8 mouse cellular contexts compared by ENCODE assay signal in genomic region chr4:43493186-43493845, GRCm38 (mm10). TPM values are rescaled to one million over a fixed set of nuclear protein-coding genes. Genes with fewer than 3 reads are reported as not detected.
DNase-seq lines count a peak whose midpoint lies in the region; ATAC-seq lines count a peak whose summit lies in the region.

No protein-coding gene starts in this region.

- H3K27ac ChIP-seq in hindbrain, embryonic 14.5 days = peak overlapping the region; percentile 90

- H3K4me3 ChIP-seq in hindbrain, embryonic 14.5 days (replicated peaks; ENCODE audit: low read length) = peak overlapping the region; percentile 56

- H3K4me1 ChIP-seq in hindbrain, embryonic 14.5 days (replicated peaks; ENCODE audit: control insufficient read depth, insufficient read depth, low read length) = peaks cover 18% of the 10 kb centered on the region

- under 1% methylated on average over 47 of the region's 47 CpGs for WGBS in hindbrain, embryonic 14.5 days

- peaks cover 5% of the 10 kb centered on the region; the same call in 1 of the 2 replicates for H3K36me3 ChIP-seq in hindbrain, embryonic 14.5 days (replicated peaks; ENCODE audit: control insufficient read depth, insufficient read depth)

- no peaks in the 10 kb centered on the region for H3K27me3 ChIP-seq in hindbrain, embryonic 14.5 days (ENCODE audit: control insufficient read depth, insufficient read depth, low read length)

- peak; percentile 91 for ATAC-seq in hindbrain, embryonic 14.5 days (ENCODE audit: low FRiP score)

- peak; percentile 97 for DNase-seq in T-cell, adult 2 months (ENCODE audit: low spot score)
- peak; percentile 98 for DNase-seq in cerebellum, postnatal 25 days
- peak; percentile 91 to 96 for DNase-seq in frontal cortex, postnatal 25 days (ENCODE audit: low spot score in 2 of 2)
- DNase-seq in hindbrain, embryonic 14.5 days (ENCODE audit: low spot score) = peak; percentile 99
- peak; percentile 95 for DNase-seq in left cerebral cortex, adult 11 months (ENCODE audit: low spot score)
- peak; percentile 97 for DNase-seq in lung, postnatal 36 days
- DNase-seq in retina, embryonic 14.5 days (ENCODE audit: low spot score) = peak; percentile 99
- DNase-seq in thymus, postnatal 36 days = peak; percentile 98 to 99

- H3K4me2 ChIP-seq in hindbrain, embryonic 14.5 days (replicated peaks) = peak overlapping the region; percentile 52

- H3K9me3 ChIP-seq in hindbrain, embryonic 14.5 days (ENCODE audit: control insufficient read depth, low read length) = peaks cover 4% of the 10 kb centered on the region; the same call in 1 of the 2 replicates

- H3K9ac ChIP-seq in hindbrain, embryonic 14.5 days = peak overlapping the region; percentile 83

RNA-seq across cellular contexts. Expression of gene Ccdc107, which starts 0.6 kb away (rescaled TPM):
- polyA plus RNA-seq in hindbrain, embryonic 14.5 days (2014; fragmentation: Nextera tagmentation; extraction: Ambion mirVana) = 80.3 and 92.0 TPM in 2 replicates

RNA-seq across cellular contexts. Expression of gene Arhgef39, which starts 6.2 kb away (rescaled TPM):
- polyA plus RNA-seq in hindbrain, embryonic 14.5 days (2014; fragmentation: Nextera tagmentation; extraction: Ambion mirVana) = 4.7 and 6.1 TPM in 2 replicates

RNA-seq across cellular contexts. Expression of gene Sit1, which starts 9.8 kb away (rescaled TPM):
- not detected in 2 replicates for polyA plus RNA-seq in hindbrain, embryonic 14.5 days (2014; fragmentation: Nextera tagmentation; extraction: Ambion mirVana)

RNA-seq across cellular contexts. Expression of gene Car9, which starts 13.4 kb away (rescaled TPM):
- polyA plus RNA-seq in hindbrain, embryonic 14.5 days (2014; fragmentation: Nextera tagmentation; extraction: Ambion mirVana) = 0.16 and 0.26 TPM in 2 replicates

RNA-seq across cellular contexts. Expression of gene Tpm2, which starts 30.2 kb away (rescaled TPM):
- 9.1 and 10.8 TPM in 2 replicates for polyA plus RNA-seq in hindbrain, embryonic 14.5 days (2014; fragmentation: Nextera tagmentation; extraction: Ambion mirVana)

Comparison
In these comparisons a context has a peak if more than half of its experiments do, and no peak if none do; other contexts are left out.
1. Peak in every context shown above with its lines: DNase-seq, ATAC-seq, H3K4me3 ChIP-seq and H3K27ac ChIP-seq.